Mouse (Mus musculus) embryo, embryonic 10 days (tissue): ENCODE data around the gene Hikeshi.

Experiments used
- DNase-seq: peaks from one replicate; pipeline ENCODE4 v3.0.0-alpha.2; 2015; ENCODE audit warnings: low spot score

Hikeshi gene

DNA sequence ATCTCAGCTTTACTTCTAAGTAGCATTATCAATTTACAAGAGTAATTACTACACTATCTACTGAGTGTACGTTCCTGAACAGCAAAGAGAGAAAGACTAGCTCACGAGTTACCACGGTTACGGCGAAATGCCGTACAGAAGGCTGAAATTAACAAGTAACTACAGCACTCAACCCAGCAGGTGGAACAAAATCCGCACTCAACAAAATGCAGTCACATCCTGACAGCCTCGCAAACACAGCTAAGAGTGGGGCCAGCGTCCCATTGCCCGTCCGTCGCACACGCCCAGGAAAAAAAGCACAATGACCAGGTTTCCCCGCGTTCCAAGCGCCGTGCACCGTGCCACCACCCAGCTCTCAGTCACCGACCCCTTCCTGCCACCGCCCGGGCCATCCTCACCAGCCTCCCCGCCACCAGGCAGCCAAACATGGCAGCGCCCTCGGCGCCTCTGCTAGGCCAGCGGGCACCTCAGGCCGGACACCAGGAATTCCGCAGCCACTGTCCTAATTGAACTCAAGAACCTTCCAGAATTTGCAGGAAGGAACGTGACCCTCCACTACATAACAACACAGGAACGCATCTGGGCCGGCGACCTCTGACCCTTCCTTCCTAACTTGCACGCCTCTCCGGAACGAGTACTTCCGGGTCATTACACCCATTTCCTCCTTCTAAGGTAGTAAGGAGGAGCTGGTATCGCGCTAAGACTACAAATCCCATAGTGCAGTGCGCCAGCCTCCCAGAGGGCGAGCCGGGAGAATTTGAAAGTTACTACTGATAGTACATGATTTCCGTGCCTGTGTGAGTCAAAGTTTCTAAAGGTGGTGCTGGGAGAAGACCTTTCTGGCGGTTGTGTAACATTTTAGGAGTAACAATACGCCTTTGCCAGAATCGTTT, at the start of gene Hikeshi:
Gene Hikeshi, minus strand, starts transcription at position 634 of the 893 bp plus-strand sequence.
- peak; percentile 100 for DNase-seq

DNA sequence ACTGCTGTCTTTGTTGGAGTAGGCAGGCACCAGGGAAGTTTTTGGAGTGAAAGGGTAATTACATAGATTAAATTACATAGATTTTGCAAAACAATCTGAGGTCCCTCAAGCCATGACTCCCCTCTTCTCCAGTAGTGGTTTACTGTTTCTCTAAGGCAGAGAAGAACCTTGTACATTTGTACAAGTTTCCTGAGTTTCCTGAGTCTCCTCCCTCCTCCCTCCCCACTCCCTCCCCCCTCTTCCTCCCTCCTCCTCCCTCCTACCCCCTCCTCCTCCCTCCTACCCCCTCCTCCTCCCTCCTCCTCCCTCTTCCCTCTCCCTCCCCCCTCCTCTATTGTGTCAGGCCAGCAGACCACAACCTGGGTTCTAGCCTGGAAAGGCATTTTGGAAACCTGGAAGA, 43.4 kb upstream of the Hikeshi start:
- no peak for DNase-seq

DNA sequence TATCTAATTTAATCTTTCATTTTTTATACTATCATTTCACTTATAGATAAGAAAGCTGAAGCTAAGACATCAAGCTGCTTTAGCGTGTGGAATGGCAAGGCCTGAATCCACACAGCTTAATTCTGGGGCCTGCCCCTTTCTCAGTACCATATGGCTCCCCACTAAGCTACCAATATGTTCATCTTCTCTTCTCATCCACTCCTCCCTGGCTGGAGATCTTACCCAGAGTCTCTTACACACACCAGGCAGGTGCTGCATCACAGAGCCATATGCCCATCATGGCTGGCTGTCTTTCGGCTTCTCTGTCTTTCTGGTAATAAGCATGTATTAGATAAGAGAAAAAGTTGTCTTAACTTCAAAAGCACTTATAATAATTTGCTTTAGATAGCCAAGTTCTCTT, 42.4 kb upstream of the Hikeshi start:
- DNase-seq = no peak

DNA sequence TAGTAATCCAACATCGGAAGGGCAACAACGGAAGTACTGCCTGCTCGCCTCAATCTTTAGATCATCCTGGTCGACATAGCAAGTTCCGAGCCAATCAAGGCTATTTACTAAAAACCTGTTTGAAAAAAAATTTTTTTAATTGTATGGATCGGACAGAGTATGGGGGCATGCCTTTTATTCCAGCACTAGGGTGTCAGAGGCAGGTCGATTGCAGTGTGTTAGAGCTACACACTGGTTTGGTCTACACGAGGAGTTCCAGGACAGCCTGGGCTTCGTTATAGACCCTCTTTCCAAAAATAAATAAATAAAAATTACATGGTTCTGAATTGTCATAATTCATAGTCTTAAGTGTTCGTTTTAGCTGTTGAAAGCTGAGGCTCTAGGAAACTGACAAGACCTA, 40.6 kb upstream of the Hikeshi start:
- DNase-seq = no peak

DNA sequence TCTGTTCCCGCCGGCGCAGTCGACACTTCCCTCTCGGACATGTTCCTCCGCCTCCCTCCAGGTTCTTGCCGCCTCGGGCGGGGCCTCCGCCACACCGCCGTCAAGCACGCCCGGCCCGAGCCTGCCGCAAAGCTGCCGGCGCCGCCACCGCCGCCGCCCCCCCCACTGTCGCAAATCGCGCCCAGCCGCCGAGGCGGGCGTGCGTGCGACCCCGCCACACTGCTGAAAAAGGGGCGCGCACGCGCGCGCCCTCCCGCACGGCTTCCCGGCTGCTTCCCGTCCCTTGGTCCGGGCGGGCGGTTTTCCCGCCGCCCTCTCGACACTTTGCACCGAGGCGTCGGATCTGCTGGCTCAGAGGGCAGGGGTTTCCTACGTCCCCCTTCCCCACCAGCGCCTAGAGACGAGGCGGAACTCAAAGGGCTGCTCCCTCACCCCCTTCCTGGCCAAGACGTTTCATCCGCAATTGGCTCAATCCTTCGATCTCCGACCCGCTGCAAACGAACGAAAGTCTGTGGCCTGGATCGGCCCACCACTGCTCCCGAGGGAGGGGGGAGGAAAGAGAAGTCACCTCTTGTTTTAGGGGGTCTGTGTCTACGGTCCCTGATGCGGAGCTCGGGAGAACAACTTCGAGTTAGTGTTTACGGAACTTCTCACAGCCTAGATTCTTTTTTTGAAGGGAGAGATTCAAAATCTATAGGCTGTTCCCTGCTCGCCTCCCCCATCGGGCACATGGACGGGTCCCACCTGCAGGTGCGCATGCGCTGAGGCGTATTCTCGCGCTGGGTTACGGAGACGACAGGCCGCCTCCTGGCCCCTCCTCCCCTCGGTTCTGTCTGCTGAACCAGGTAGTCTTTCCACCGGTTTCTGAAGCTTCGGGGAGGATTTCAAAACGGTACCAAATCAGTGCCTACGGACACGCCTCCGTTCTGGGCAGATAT, 39.8 kb upstream of the Hikeshi start, which contains the start of gene Eed:
Gene Eed, minus strand, starts transcription at position 499 of the 938 bp plus-strand sequence.
- DNase-seq = peak; percentile 97

DNA sequence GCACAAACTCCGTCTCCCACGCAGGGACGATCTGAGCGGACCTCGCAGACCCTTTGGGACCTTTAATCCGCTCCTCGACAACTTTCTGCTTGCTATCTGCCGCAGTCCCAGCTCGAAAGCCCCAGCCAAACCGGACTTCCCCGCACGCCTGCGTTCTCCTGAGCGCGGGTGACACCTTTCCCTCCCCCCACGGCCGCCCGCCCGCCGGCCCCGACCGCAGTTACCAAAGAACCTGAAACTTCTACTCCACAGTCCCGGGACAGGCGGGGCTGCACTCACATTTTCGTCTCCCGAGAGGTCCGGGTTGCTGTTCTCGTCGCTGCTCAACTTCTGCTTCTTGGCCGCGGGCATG, 39.1 kb upstream of the Hikeshi start:
- no peak for DNase-seq

DNA sequence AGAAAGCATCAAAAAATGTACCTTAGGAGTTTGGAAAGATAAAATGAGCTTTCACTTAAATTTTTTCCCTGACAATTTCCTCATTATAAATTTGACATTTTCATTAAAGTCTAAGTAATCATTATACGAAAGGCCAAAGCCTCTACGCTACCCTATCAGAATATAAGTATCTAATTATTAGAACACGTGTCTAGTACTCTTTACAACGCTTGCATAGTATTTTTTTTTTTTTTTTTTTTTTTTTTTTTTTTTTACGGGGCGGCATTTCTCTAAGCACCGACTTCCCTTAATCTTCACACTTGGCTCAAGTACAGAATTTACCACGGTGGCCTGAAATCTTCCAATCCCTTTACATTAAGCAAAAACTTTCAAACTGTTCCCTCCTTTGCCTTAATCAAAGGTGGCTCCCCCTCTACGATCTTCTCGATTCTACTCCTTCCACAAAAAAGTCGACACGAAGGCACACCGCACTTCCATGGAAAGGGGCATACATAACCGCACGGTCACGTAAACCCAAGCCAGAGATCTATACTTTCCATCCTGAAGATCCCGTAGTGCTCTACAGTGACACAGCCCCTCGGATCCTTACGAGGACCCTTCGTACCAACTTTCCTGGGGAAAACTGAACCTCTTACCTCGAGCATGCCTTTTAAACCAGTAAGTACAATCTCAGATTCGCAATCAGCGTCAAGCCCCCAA, 38.6 kb upstream of the Hikeshi start:
- DNase-seq = peak; percentile 54

DNA sequence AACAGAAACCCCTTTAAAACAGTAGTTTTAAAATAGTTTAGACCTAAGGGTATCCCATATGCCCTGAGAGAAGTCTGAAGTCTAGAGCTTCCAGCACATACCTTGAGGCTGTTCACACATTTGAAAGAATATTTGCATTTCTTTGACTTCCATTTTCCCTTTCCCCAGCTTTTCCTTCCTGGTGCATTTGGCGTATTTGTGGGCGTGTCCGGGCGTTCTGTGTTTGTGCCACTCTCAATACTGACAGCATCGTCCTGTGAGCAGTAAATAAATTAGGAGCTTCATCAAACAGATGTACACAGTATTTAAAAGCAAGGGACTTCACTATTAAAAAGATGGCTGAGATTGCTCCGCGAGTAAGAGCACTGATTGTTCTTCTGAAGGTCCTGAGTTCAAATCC, 35.8 kb upstream of the Hikeshi start:
- no peak for DNase-seq

DNA sequence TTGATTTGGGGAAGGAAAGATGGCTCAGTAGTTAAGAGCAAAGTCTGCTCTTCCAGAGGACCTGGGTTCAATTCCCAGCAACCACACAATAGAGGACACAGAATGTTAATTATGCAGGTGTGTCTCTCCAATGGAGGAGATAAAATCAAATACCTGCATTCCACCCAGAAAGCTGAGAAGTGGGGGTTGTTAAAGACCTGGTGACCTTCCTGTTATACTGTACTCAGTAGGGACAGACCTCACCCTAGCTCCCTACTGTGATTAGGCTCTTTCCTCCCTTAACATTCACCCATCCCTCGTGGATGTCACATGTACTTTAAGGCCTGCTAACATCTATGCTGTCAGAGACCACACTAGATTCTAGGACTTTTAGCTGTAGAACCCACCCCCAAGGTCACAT, 34.6 kb upstream of the Hikeshi start:
- DNase-seq = no peak

DNA sequence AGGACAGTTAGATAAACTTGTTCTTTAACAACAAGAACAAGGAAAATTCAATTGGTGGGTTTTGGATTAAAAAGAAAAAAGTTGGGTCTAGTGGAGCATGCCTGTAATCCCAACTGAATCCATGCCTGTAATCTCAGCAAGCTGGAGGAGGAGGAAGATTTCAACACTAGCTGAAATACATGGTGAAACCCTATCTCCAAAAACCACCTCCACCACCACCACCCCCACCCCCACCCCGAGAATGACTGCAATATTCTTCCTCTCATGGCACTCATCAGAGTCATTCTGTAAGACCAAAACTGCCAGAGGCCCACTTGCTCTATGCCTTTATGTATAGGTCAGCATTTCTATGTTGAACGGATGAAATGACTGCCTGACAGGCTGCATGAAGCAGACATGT, 26.2 kb upstream of the Hikeshi start:
- DNase-seq = no peak

DNA sequence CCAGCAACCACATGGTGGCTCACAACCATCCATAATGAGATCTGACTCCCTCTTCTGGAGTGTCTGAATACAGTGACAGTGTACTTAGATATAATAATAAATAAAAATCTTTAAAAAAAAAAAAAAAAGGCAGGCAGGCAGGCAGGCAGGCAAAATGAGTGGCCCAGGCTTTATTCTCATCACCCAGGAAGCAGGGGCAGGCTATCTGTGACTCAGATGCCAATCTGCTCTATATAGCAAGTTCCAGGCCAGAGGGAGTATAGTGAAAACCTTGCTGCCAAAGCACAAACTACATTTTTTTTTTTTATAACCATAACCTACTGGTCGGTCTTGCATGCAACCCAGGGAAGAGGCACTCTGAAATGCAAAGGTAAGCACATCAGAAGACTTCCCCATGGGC, 25.8 kb upstream of the Hikeshi start:
- DNase-seq = no peak

DNA sequence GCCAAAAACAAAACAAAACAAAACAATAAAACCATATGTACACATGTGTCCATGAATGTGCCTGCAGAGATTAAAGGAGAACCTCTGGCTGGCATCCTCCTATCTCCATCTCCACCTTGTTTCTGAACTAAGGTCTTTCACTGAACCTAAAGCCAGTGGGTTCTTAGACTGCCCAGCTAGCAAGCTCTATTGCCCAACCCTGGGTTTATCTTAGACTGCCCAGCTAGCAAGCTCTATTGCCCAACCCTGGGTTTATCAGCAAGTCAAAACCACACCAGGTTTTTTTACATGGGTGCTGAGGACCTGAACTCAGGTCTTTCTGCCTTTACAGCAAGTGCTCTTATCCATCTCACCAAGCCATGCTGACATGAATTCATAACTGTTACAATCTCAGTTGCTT, 22.1 kb upstream of the Hikeshi start:
- no peak for DNase-seq

DNA sequence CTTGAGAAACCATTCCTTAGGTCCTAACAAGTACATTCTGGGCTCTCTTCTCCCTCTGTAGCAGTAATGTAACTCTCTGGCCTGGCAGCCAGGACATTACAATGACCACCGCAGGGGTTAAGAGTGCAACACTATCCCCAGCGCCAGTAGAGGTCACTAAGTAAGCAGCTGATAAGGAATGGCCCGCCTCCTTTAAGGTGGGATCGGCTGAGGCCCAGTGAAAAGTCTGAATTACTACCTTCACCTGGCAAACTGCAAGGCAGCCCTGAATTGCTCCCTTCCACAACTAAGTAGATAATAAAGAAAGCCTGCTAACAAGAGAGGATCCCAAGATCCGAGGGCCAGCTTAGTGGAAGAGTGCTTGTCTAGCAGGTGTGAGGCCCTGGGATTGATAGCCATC, 16.3 kb upstream of the Hikeshi start:
- DNase-seq = peak; percentile 14

DNA sequence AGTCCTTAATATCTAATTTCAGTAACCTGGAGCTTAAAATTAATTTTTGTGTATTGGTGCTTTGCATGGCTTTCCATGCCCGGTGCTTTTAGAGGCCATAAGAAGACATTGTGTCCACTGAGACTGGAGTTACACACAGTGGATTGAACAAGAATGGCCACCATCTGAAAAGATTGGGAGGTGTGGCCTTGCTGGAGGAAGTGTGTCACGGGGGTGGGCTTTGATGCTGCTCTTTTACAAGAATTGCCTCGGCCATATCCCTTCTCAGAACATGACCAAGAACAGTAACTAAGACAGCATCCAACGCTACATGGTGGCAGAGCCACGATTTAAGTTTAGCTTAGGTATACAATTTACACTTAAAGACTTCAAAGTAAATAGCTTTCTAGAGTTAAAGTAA, 13.3 kb upstream of the Hikeshi start:
- DNase-seq = no peak

DNA sequence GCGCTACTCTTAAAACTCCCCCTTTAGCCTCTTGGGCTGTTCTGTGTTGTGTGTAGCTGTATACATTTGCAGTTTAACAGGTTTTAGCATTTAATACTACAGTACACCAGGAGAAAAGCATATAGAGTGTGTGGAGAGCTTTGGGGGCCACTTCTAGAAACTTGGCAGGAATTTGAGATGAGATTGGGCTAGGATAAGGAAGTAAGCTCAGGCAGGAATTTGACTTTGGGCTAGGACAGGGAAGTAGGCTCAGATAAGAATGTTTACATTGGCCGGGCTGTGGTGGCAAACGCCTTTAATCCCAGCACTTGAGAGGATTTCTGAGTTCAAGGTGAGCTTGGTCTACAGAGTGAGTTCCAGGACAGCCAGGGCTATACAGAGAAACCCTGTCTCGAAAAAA, 8.4 kb upstream of the Hikeshi start:
- DNase-seq = no peak

DNA sequence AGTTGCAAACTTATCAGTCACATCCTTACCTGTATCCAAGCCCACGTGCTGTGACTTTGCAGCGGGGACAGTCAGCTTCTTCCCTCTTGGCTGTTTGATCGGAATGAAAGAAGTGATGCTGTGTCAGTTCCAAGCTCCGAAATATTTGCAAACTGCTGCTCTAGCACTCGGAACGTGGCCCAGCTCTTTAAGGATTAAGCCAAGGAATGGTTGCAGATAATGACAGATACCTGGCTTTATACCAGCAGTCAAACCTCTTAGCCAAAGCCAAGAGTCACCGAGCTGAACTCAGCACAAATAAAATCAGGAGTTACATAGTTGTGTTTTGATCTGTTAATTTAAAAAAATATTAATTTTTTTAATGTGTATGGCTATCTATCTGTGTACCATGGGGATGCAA, 7.0 kb upstream of the Hikeshi start:
- no peak for DNase-seq

DNA sequence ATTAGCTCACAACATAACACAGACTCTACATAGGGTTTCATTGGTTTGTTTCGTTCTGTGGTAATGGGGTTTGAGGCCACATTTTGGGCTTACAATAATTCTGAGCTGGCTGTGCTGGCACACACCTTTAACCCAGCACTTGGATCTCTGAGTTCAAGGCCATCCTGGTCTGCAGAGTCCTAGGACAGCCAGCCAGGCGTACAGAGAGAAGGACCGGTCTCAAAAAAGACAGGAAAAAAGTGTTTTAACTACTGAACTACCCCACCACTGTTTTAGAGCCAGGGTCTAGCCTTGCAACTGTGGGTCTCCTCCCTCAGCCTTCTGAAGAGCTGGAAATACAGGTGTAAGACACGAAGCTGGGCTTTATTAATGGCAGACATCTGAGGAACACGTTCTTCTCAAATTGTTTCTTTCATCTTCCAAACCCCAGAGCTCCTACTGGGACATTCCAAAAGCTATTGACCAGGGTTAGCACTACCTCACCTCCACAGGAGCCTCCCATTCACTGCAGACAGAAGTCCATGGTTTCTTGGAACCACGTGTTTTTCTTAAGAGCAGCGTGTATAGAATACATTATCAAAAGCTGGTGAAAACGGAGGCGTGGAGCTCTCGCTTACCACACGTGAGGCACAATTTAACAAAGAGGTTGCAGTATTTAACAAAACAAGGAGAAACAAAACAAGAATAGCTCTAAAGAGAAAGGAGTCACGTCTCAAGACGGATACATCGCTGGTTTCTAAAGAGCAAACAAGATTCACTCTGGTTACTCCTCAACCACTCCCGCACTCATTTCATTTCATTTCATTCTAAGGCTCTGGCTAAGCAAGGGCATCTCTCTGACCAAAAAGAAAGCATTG, 1.3 kb downstream of the Hikeshi start:
- no peak for DNase-seq

DNA sequence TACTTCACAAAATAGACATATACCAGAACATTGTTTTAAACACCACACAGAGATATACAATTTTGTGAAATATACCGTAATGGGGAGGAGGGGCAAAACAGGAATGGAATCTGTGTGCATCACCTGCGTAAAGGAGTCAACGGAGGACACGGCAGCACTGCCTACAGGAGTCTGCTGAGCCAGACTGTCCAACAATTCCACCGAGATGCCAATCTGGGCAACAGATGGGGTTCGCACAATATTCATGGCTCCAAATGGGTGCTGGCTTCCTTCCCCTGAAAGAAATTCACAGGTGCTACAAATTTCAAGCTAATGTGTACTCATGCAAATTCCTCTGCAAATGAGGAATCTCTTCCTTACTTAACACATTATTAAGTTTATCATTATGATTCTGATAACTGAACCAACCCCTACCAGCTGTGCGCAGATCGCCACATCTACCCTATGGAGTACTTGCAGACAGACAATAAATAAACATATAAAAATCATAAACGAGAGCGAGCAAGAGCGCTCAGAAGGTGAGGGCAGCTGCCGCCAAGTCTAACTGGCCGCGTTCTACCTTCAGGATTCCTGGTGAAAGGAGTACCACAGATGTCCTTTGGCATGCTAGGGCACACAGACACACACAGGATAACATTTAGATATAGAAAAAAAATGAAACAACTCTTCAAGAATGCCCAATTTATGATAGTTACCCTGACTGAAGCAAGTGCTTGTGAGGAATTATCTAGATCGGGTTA, 17.4 kb downstream of the Hikeshi start:
- DNase-seq = no peak

DNA sequence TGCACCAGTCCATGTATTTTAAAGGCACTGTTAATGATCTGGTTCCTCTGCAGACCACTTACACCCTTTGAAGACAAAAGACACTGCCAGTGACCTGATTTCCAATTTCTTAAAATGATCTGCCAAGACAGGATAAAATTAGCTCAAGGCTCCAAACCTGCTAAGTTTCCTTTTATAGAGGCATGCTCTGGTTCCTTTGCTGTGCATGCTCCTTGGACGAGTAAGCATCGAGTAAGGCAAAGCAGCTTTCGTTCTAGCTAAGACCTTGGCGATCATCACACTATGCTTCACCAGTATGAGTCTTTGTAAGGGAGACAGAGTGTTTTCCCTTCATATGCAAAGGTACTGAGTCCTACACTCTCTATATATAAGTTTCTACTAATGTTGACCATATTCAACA, 23.2 kb downstream of the Hikeshi start:
- no peak for DNase-seq

DNA sequence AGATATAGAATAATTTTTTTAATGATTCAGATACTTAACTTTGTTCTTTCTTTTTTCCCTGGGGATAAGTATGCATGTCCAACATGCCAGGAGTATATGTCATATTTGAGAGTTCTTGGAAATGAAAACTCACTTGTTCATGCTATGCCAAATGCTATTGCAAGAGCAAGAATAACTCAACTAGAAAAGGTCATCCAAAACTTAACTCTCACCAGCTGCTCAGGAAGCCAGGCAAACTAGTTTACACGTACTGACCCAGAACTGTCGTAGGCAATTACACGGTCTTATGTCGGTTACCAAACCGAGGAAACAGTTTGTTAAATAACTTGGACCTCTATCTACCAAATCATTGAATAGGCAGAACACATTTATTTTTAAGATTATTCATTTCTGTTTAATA, 24.3 kb downstream of the Hikeshi start:
- DNase-seq = no peak
